Comparison of ENCODE assay signal across 24 mouse cellular contexts in the genomic region with DNA sequence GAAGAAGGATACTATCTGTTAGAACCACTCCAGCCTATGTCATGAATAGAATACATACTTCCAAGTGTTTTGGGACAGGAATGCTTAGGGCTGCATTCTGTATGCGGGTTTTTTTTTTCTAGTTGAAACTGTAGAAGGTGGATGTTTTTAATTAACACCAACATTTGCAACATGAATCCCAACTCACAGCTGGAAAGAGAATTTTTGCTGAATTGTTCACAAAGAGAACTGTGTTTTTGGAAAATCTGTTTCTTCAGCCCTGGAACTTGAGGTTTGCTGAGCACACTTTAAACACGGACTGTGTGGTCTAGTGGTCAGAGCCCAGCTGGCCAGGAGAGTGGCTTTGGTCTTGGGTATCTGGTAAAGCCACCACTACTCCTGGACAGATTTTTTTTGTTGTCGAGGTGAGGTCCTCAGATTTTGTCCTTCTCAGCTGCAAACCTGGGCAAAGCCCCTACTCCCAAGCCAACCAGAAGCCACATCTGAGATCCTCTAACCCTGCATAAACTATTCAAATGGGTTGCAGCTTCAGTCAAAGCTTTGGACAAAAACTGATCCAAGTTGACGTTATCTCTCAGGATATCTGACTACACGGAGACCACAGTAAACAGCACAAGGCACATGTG.
DNase-seq lines count a peak whose midpoint lies in the region; ATAC-seq and TF ChIP-seq lines count a peak whose summit lies in the region.
"Had no signal": no experiment of that assay in that cellular context is flagged by ENCODE, and none has a peak within 500 bp of the region (broad histone marks: within the 10 kb centered on the region; RNA-seq: fewer than 3 reads in every experiment).

No protein-coding gene starts in this region.

- H3K9me3 ChIP-seq in embryonic facial prominence, embryonic 15.5 days (replicated peaks): no peaks in the 10 kb centered on the region
- H3K9me3 ChIP-seq in limb, embryonic 13.5 days: no peaks in the 10 kb centered on the region
- no peaks in the 10 kb centered on the region for H3K9me3 ChIP-seq in intestine, postnatal 0 days (ENCODE audit: control insufficient read depth)
- no peaks in the 10 kb centered on the region for H3K9me3 ChIP-seq in forebrain, embryonic 11.5 days (ENCODE audit: control insufficient read depth, low read length)
- H3K9me3 ChIP-seq: forebrain, embryonic 12.5 days; limb, embryonic 15.5 days; midbrain, embryonic 12.5 days; neural tube, embryonic 13.5 days; stomach, embryonic 15.5 days had no signal

- intact Hi-C loops in gastrocnemius, postnatal 14 days (cut with DNase I; ENCODE audit: low total_unique reads): no loop called here

- peak; percentile 3 for DNase-seq in CD4-positive helper T cell, adult 2 months (ENCODE audit: low read depth, low spot score)
- DNase-seq in gastrocnemius, postnatal 14 days: no peak
- no peak for DNase-seq in forebrain, embryonic 11.5 days (ENCODE audit: low spot score)
- DNase-seq: adrenal gland, postnatal 36 days; cerebellum, adult 11-12 months; cerebellum, postnatal 36 days; gastrocnemius, postnatal 10 days; heart, postnatal 10 days; kidney, adult 8-10 months; kidney, postnatal 25 days; thymus, adult 18-20 months had no signal

- no peaks in the 10 kb centered on the region for H3K27me3 ChIP-seq in embryonic facial prominence, embryonic 15.5 days
- H3K27me3 ChIP-seq in limb, embryonic 13.5 days: no peaks in the 10 kb centered on the region
- H3K27me3 ChIP-seq in intestine, postnatal 0 days (replicated peaks; ENCODE audit: control insufficient read depth, insufficient read depth, low read length): no peaks in the 10 kb centered on the region
- no peaks in the 10 kb centered on the region for H3K27me3 ChIP-seq in forebrain, embryonic 11.5 days (ENCODE audit: control insufficient read depth, insufficient read depth, low read length)
- H3K27me3 ChIP-seq: CH12.LX; forebrain, embryonic 12.5 days; limb, embryonic 15.5 days; midbrain, embryonic 12.5 days; neural tube, embryonic 13.5 days; stomach, embryonic 15.5 days had no signal

- no peak overlapping the region for H3K4me3 ChIP-seq in embryonic facial prominence, embryonic 15.5 days (replicated peaks)
- no peak overlapping the region for H3K4me3 ChIP-seq in limb, embryonic 13.5 days
- no peak overlapping the region for H3K4me3 ChIP-seq in intestine, postnatal 0 days (ENCODE audit: low read depth, low read length)
- no peak overlapping the region for H3K4me3 ChIP-seq in forebrain, embryonic 11.5 days (ENCODE audit: low read depth, low read length)
- H3K4me3 ChIP-seq: forebrain, embryonic 12.5 days; left cerebral cortex, adult 2 months; limb, embryonic 15.5 days; midbrain, embryonic 12.5 days; neural tube, embryonic 13.5 days; stomach, embryonic 15.5 days had no signal

- no peak overlapping the region for H3K4me2 ChIP-seq in embryonic facial prominence, embryonic 15.5 days (replicated peaks)
- no peak overlapping the region for H3K4me2 ChIP-seq in limb, embryonic 13.5 days (replicated peaks)
- no peak overlapping the region for H3K4me2 ChIP-seq in intestine, postnatal 0 days (replicated peaks; ENCODE audit: low read depth)
- H3K4me2 ChIP-seq in forebrain, embryonic 11.5 days (ENCODE audit: low read depth, low read length, severe bottlenecking): no peak overlapping the region
- H3K4me2 ChIP-seq: forebrain, embryonic 12.5 days; limb, embryonic 15.5 days; midbrain, embryonic 12.5 days; neural tube, embryonic 13.5 days; stomach, embryonic 15.5 days had no signal

- H3K36me3 ChIP-seq in embryonic facial prominence, embryonic 15.5 days: peaks cover 10% of the 10 kb centered on the region
- peaks cover 17% of the 10 kb centered on the region for H3K36me3 ChIP-seq in limb, embryonic 13.5 days
- 0 out of 2 replicates have a peak, but pooled peaks cover 4% of the 10 kb centered on the region for H3K36me3 ChIP-seq in intestine, postnatal 0 days (ENCODE audit: control insufficient read depth, insufficient read depth)
- no peaks in the 10 kb centered on the region for H3K36me3 ChIP-seq in forebrain, embryonic 11.5 days (ENCODE audit: control insufficient read depth, insufficient read depth, low read length)
- H3K36me3 ChIP-seq: forebrain, embryonic 12.5 days; midbrain, embryonic 12.5 days; neural tube, embryonic 13.5 days had no signal

- no peak overlapping the region for H3K9ac ChIP-seq in embryonic facial prominence, embryonic 15.5 days
- no peak overlapping the region for H3K9ac ChIP-seq in limb, embryonic 13.5 days
- H3K9ac ChIP-seq in intestine, postnatal 0 days (ENCODE audit: low read depth, low read length): no peak overlapping the region
- no peak overlapping the region for H3K9ac ChIP-seq in forebrain, embryonic 11.5 days (ENCODE audit: low read length)
- H3K9ac ChIP-seq: forebrain, embryonic 12.5 days; limb, embryonic 15.5 days; midbrain, embryonic 12.5 days; neural tube, embryonic 13.5 days; stomach, embryonic 15.5 days had no signal

- 44% methylated on average over 5 of the region's 5 CpGs for WGBS in embryonic facial prominence, embryonic 15.5 days
- 61% methylated on average over 5 of the region's 5 CpGs for WGBS in limb, embryonic 13.5 days
- 81% methylated on average over 5 of the region's 5 CpGs for WGBS in intestine, postnatal 0 days
- WGBS in forebrain, embryonic 11.5 days: 86% methylated on average over 5 of the region's 5 CpGs

- peak overlapping the region; percentile 71 for H3K27ac ChIP-seq in embryonic facial prominence, embryonic 15.5 days (replicated peaks)
- H3K27ac ChIP-seq in limb, embryonic 13.5 days: peak overlapping the region; percentile 52
- no peak overlapping the region for H3K27ac ChIP-seq in intestine, postnatal 0 days (ENCODE audit: low read depth, low read length)
- H3K27ac ChIP-seq in forebrain, embryonic 11.5 days (ENCODE audit: low read depth, low read length): no peak overlapping the region
- H3K27ac ChIP-seq: forebrain, embryonic 12.5 days; left cerebral cortex, adult 2 months; limb, embryonic 15.5 days; midbrain, embryonic 12.5 days; neural tube, embryonic 13.5 days; stomach, embryonic 15.5 days had no signal

- ATAC-seq in CD4-positive, CD25-positive, alpha-beta regulatory T cell, adult 4 months: peak; percentile 1
- ATAC-seq in embryonic facial prominence, embryonic 15.5 days (ENCODE audit: insufficient number of reproducible peaks, low FRiP score, low TSS enrichment, low read depth): no peak
- no peak for ATAC-seq in limb, embryonic 13.5 days (ENCODE audit: low FRiP score, low read depth)
- ATAC-seq in intestine, postnatal 0 days: no peak
- no peak for ATAC-seq in forebrain, embryonic 11.5 days (replicated peaks; ENCODE audit: low FRiP score)
- ATAC-seq: inflammation-experienced regulatory T-cells, adult 6 months; lung, postnatal 0 days had no signal

- TF ChIP-seq CTCF in intestine, postnatal 0 days (IDR thresholded peaks at IDR 0.05; ENCODE audit: low read depth): no peak

- H3K4me1 ChIP-seq in embryonic facial prominence, embryonic 15.5 days: peaks cover 13% of the 10 kb centered on the region
- peaks cover 16% of the 10 kb centered on the region for H3K4me1 ChIP-seq in limb, embryonic 13.5 days
- no peaks in the 10 kb centered on the region for H3K4me1 ChIP-seq in intestine, postnatal 0 days (replicated peaks; ENCODE audit: control insufficient read depth, insufficient read depth, low read length)
- no peaks in the 10 kb centered on the region for H3K4me1 ChIP-seq in forebrain, embryonic 11.5 days (replicated peaks; ENCODE audit: control insufficient read depth, insufficient read depth, low read length)
- H3K4me1 ChIP-seq: forebrain, embryonic 12.5 days; midbrain, embryonic 12.5 days; neural tube, embryonic 13.5 days; stomach, embryonic 15.5 days had no signal

Comparison
In these comparisons a context has a peak if more than half of its experiments do, and no peak if none do; other contexts are left out.
1. H3K27ac ChIP-seq: peak in embryonic facial prominence, embryonic 15.5 days (single experiment) and limb, embryonic 13.5 days (single experiment); none in intestine, postnatal 0 days (single experiment) and forebrain, embryonic 11.5 days (single experiment).